Mouse (Mus musculus) heart, adult 18-20 months (tissue): ENCODE measurements around the gene 1700102P08Rik. TPM values are rescaled to one million over a fixed set of nuclear protein-coding genes. Genes with fewer than 3 reads are reported as not detected.

Experiments
- DNase-seq, 2 experiments: peaks; one replicate each; pipeline ENCODE4 v3.0.0; 2021 to 2022; ENCODE audit warnings: mixed read lengths in 1 of 2
- long read RNA-seq, 2 experiments: library from polyadenylated mRNA; stranded (forward); transcript quantifications; one replicate each; pipeline ENCODE4 v2.0.0; 2021
- total RNA-seq, 2 experiments: library from RNA; stranded (reverse); gene quantifications; 2 replicates each; pipeline ENCODE4 v1.2.3; 2021

Gene 1700102P08Rik
- total RNA-seq = 1 to 10 TPM in 1 of 2 experiments, under 1 TPM in 1; 0.97 to 1.2 TPM
- long read RNA-seq, experiment 1 = 0 reads
- long read RNA-seq, experiment 2 = 0 reads

GRCm38 (mm10) chr9:108392676-108393075 lies at the start of gene 1700102P08Rik:
Gene 1700102P08Rik (plus strand): TSS chr9:108392805.
- no peak for DNase-seq

DNA sequence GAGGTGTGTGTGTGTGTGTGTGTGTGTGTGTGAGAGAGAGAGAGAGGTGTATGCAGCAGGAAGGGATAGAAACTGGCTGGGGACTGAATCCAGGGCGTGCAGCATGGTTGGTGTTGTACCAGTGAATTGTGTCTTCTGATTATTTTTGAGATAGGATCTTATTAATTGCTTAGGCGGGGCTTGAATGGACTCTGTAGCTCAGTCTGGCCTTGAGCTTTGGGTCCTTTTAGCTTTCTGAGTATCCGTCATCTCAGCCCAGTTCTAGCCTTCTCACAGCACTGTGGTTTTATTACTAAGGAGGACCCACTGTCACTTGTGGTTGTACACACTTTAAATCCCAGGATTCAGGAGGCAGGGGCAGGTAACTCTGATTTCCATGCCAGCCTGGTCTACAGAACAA lies 49.3 kb upstream of the 1700102P08Rik start:
- DNase-seq = no peak

DNA sequence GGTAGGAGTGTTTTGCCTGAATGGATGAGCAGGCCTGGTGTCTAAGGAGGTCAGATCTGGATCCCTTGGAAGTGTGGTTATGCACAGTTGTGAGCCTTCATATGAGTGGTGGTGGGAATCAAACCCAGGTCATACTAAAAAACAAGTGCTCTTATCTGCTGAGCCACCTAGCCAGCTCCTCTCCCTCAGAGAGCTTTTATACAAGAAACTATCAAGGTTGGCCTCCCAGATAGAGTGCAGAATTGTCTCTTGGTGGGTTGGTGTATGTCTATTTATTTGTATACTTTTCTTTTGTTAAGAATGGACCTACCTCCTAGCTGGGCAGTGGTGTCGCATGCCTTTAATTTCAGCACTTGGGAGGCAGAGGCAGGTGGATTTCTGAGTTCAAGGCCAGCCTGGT lies 48.8 kb upstream of the 1700102P08Rik start:
- no peak for DNase-seq

DNA sequence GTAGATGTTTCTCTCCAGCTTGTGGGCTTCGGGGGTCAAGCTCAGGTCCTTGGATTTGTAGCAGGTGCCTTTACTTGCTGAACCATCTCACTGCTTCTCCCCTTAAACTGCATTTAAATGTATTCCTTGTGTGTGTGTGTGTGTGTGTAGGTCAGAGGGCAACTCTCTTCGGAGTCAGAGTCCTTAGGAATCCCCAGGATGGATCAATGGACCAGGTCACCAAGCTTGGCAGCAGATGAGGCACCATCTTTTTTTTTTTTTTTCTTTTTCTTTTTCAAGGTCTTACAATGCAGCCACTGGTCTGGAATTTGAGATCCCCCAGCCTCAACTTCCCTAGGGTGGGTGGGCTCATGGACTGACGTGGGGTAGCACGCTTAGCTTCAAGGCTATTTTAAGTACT lies 48.1 kb upstream of the 1700102P08Rik start:
- DNase-seq = no peak

- no peak for DNase-seq
Measured at GRCm38 (mm10) chr9:108347024-108347423, 45.6 kb upstream of the 1700102P08Rik start.

- peak; percentile 91 to 94 for DNase-seq
Measured at GRCm38 (mm10) chr9:108347540-108348289, 44.9 kb upstream of the 1700102P08Rik start, which contains the start of gene Usp4. Gene Usp4 (plus strand): TSS chr9:108347853.

- no peak for DNase-seq
Measured at GRCm38 (mm10) chr9:108348290-108348680, 44.3 kb upstream of the 1700102P08Rik start.

DNA sequence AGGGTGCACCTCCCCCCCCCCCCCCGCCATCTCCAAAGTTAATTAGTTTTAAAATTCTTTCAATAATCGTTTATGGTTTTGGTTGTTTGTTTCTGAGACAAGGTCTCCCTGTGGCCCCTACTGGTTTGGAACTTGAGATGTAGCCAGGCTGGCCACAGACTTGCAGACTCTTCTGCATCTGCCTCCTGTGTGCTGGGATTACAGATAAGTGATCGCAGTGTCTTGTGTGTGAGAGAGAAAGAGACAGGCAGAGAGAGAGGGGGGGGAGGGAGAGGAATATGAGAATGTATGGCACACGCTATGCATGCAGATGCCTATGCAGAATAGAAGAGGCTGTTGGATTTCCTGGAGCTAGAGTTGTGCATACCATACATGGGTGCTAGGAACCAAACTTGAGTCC lies 42.9 kb upstream of the 1700102P08Rik start:
- DNase-seq = no peak

GRCm38 (mm10) chr9:108378234-108378633 lies 14.4 kb upstream of the 1700102P08Rik start:
- no peak for DNase-seq

DNA sequence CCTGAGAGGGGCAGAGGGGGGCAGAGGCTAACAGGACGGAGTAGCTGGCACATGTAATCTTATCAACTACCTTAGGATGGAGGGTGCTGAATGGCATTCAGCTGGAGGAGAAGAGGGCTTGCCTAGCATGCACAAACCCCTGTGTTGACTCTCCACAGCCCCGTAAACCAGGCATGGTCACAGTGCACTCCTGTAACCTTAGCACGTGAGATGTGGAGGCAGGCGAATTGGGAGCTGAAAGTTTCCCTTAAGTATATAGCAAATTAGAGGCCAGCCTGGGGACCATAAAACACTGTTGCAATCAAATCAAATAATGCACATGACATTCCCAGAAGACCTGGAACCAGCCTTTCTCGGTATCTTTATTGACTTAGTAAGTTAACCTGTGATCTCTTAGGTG lies 13.9 kb upstream of the 1700102P08Rik start:
- no peak for DNase-seq

GRCm38 (mm10) chr9:108379294-108379693 lies 13.3 kb upstream of the 1700102P08Rik start:
- no peak for DNase-seq

DNA sequence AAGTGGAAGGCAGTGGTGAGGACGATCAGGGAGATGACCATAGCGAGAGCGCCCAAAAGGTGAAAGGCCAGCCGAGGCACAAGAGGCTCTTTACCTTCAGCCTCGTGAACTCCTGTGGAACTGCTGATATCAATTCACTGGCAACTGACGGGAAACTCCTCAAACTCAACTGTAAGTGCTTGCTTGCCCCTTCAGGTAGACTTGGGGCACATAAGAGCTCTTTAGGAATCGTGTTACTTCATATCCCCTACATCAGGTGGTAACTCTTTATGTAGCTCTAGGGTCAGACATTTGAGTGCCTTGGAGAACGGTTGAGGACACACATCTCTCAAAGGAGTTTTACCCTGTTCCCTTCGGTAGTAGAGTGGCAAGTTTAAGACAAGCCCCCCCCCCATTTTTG lies 11.2 kb upstream of the 1700102P08Rik start:
- DNase-seq = no peak

DNA sequence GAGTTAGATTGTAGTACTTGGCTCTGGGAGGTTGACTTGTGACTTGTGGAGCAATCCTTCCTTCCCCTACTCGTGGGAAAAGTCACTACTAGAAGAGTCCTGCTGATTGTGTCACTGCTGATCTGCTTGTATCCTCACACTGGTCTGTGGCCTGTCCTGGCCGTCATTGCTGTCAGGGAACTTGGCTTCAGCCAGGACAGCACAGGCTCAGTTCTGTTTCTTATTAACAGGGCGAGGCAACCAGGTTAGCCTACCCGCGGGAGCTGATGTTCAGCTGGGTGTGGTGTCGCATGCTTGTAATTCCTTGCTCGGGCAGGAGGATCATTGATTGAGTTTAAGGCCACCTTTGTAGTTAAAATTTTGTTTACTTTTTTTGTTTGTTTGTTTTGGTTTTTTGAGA lies 7.6 kb upstream of the 1700102P08Rik start:
- DNase-seq = no peak

DNA sequence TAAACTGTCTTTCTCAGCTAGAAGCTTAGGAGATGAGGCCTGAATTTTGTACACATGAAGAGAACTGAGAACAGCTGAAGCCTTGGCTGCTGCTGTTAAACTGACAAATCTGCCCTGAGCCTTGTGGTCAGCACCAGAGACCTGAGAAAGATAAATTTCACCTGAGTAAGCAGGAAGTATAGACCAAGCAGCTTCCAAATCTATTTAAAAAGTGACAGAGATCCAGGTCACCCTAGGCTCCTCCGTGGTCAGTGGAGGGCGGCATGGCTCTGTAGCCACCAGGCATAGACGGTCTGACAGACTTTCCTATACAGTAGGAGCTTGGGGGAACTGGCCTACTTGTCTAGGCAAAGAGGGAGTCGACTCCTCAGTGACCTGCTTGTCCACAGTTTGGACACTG lies 5.8 kb upstream of the 1700102P08Rik start:
- no peak for DNase-seq

DNA sequence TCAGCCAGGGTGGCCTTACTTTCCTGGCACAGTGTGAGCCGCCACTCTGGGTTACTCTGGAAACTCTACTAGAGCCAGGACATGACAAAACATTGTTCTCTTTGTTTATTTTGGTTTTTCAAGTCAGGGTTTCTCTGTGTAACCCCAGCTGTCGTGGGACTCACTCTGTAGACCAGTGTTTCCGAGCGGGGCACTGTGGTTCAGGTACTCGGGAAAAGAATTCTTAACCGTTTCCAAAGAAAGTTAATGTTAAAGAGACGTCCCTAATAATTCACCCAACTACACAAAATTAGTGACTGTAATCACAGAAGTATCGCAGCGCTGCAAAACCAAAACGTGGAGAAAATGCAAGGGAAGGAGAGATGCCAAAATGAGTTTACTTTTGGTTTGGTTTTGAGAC lies 4.0 kb upstream of the 1700102P08Rik start:
- DNase-seq = no peak

GRCm38 (mm10) chr9:108389220-108389619 lies 3.4 kb upstream of the 1700102P08Rik start:
- DNase-seq = no peak

DNA sequence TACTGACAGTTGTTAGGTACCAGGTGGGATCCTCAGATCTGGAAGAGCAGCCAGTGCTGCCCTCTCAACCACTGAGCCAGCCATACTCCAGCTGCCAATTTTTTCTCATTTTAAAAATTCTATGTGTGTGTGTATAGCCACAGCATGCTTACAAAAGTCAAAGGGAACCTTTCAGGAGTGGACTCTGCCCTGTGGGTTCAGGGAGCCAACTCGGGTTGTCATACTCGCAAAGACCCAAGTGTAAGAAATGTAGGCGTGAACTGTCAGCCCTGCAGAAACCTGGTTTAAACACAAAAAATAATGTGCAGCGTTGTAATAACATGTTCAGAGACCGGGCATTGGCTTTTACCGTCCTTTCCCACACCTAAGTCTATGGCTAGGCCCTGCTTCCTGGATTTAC lies 1.6 kb downstream of the 1700102P08Rik start:
- no peak for DNase-seq

GRCm38 (mm10) chr9:108395427-108395826 lies 2.8 kb downstream of the 1700102P08Rik start:
- DNase-seq = no peak

- DNase-seq = no peak
Measured at GRCm38 (mm10) chr9:108398324-108398723, 5.7 kb downstream of the 1700102P08Rik start.

GRCm38 (mm10) chr9:108401186-108401960 lies 8.8 kb downstream of the 1700102P08Rik start:
- DNase-seq = peak; percentile 43 to 54

- no peak for DNase-seq
Measured at GRCm38 (mm10) chr9:108403081-108403480, 10.5 kb downstream of the 1700102P08Rik start.

GRCm38 (mm10) chr9:108404451-108404850 lies 11.8 kb downstream of the 1700102P08Rik start:
- no peak for DNase-seq

DNA sequence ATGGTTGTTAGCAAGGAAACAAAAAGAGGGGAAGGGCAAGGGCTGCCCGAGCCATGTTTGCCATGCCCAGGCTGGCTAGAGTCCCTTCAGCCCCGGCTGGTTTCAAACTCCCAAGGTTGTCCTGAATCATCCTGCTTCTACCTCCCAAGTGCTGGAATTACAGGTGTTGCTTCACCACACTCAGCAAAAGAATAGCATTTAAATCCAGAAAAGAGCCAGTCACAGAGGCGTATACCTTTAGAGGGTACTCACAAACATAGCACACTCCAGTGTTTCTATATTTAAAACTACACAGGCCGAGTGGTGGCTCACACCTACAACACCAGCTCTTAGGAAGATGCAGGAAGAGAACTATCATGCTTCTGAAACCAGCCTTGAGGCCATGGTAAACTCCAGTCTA lies 16.9 kb downstream of the 1700102P08Rik start:
- no peak for DNase-seq
